Mouse (Mus musculus) spleen, adult 2 months (tissue): ENCODE results near the gene Itgam.

Experiments used
- CTCF ChIP-seq: fragments of 200-500 bp; IDR thresholded peaks from 2 replicates; pipeline ENCODE4 v1.5.1; 2011; ENCODE audit warnings: mild to moderate bottlenecking, inconsistent platforms; ENCODE audit not compliant: insufficient read depth, insufficient read length, insufficient replicate concordance; ENCODE audit errors: extremely low read depth
- POLR2A ChIP-seq: fragments of 200-500 bp; IDR thresholded peaks from 2 replicates; pipeline ENCODE4 v1.6.1; 2011; ENCODE audit warnings: low read depth, low read length, inconsistent platforms

GRCm38 (mm10) chr7:128050739-128051138 lies 11.7 kb upstream of the Itgam start:
- no peak for TF ChIP-seq CTCF
- no peak for TF ChIP-seq POLR2A
